Mouse (Mus musculus): ENCODE data around the gene Bmpr1a.

GRCm38 (mm10) chr14:34403424-34403823, 99.7 kb downstream of the Bmpr1a start:
- no peak for TF ChIP-seq MAFK (IDR thresholded peaks at IDR 0.05; ENCODE audit: insufficient read depth, low read depth, low read length)
- TF ChIP-seq ZC3H11A (IDR thresholded peaks at IDR 0.05; ENCODE audit: borderline replicate concordance, low read depth, low read length): no peak
- TF ChIP-seq HCFC1 (IDR thresholded peaks at IDR 0.05; ENCODE audit: borderline replicate concordance, insufficient read depth, low read length): no peak
- TF ChIP-seq CHD2 (IDR thresholded peaks at IDR 0.05; ENCODE audit: low read depth, low read length): no peak
- TF ChIP-seq ZNF384 (IDR thresholded peaks at IDR 0.05; ENCODE audit: low read depth, low read length): no peak

All from ES-E14 (cell line).